Mouse (Mus musculus) left cerebral cortex, adult 8-10 months (tissue): ENCODE results near the gene Ncapd2. TPM values are rescaled to one million over a fixed set of nuclear protein-coding genes. Genes with fewer than 3 reads are reported as not detected.

Source experiments
- DNase-seq, 2 experiments: peaks; one replicate each; pipeline ENCODE4 v3.0.0; 2022; ENCODE audit warnings: low spot score in 2 of 2
- total RNA-seq, 4 experiments: library from RNA; stranded (reverse); gene quantifications; 2 replicates each; pipeline ENCODE4 v1.2.4; 2022

The Ncapd2 gene
- total RNA-seq, 4 experiments from 2014 or later = 25.9 to 32.9 (median 30.5) TPM

DNA sequence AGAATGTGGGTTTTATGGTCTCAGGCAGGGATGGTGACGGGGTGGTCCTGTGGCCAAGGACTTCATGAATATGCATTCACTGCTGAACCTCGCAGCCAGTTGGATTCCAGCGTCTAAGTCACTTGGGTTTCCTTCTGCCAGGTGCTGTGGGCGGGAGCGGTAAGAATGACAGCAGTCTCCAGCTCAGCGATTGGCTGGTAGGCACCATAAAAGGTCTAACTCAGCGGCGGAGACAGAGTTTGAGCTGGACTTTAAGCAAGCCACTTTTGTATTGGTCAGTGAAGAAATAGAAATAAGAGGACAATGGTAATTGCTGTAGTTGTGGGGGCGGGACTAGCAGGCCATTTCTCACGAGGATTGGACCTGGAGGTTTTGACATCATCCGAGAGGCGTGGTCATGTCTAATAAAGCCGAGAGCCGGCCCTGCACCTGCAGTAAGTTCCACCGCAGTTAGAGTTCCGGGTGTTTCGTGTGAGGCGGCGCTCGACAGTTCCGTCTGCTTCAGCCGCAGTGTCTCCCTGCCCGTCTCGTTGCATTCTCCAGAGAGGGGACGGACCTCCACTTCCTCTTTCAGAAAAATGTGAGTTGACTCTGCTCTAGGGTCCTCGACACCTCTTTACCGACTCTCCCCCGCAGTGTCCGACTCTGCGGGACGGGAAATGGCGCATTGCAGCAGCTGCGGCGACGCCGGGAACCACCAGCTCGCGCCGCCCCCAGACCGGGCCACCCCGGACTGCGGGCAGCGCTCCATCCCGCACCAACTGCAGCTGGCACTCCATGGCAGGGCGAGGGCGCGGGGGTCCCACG, 23.9 kb upstream of the Ncapd2 start, which contains the start of gene Vamp1:
TSS of gene Vamp1 (plus strand) at position 404 of the 807 bp plus-strand sequence.
- DNase-seq = peak; percentile 97 to 98

DNA sequence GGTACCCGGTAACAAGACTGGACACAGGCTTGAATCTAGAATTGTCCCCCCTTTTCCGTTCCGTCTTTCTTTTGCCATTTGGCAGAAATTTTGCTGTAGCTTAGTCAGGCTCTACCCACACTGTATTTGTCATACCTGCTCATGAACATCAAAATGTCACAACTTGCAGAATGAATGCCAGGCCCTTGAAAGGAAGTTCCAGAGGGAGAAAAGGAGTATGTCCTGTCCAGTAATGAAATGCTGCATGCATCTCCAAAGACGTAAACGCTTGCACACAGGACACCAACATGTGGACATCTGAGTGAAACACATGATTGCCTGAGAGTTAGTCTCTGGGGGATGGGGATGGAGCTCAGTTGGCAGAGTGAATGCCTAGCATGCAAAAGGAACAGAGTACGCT, 22.2 kb upstream of the Ncapd2 start:
- DNase-seq = no peak

DNA sequence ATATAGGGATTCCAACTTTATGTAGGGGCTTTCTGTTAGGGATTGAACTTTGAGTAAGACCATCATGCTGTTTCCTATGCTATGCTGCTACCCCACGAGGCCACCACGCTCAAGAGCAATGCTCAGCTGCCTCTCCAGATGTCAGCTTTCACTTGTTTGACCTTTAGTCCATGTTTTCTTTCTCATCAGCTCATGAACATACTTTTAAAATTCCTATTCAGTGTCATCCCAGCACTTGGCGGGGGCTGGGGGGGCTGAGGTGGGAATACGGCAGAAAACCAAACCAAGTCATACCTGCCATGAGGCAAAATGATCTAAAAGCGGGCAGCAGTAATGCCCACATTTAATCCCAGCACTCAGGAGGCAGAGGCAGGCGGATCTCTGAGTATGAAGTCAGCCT, 21.6 kb upstream of the Ncapd2 start:
- no peak for DNase-seq

DNA sequence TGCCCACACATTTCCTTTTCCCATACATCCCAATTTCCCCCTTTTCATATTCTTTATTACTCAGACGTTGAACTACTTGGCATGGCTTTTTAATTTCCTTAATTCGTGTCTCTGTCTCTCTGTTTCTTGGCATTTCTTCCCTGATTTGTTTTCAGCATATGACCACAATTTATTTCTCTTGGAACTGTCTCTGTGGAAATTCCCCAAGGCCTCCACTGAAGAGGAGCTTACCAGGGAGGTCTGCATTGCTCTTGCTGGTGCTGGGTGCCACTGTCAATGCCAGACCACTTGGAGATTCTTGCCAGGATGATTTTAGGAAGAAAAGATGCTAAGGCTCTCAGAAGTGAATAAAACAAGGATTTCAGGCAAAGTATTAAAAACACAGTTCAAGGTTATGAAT, 21.1 kb upstream of the Ncapd2 start:
- DNase-seq = no peak

DNA sequence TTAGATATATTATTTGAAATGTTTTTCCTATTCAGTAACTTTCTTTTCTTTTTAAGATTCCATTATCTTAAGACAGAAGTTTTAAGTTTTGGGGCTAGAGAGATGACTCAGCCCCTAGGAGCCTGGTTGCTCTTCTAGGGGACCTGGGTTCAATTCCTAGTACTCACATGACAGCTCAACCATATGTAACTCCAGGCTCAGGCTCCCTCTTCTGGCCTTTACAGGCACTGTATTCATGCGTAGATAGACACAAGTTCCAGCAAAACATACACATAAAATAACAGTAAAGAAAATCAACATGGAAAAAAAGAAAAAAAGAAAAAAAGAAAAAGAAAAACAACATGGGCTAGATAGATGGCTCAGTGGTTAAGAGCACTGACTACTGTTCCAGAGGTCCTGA, 18.9 kb upstream of the Ncapd2 start:
- no peak for DNase-seq

DNA sequence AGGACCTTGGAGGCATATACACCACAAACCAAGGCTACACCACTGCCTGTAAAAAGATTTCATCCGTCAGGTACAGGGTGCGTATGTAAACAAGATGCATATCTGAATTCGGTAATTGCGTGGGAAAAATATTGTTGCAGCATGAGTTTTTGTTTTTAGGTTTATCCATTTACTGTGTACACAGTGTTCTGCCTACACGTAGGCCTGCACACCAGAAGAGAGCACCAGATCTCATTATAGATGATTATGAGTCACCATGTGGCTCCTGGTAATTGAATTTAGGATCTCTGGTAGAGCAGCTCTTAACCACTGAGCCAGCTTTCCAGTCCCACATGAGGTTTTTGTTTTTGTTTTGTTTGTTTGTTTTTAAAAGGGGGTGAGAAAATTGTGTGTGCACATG, 5.7 kb upstream of the Ncapd2 start:
- DNase-seq = no peak

DNA sequence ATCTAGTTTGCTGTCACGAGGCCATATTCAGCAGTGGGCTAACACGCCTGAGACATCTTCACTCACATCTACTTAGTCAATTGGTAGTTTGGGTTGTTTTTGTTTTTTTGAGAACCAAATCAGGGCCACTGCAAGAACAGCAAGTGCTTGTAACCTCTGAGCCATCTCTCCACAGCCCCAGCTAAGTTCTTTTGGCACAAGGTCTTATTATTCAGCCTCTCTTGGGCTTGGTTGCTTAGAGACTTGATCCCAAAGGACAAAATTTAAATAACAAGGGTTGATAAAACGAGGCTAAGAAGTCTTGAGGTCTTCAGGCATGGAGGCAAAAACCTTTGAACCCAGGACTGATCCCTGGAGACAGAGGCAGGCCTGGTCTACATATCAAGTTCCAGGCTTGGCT, 4.8 kb upstream of the Ncapd2 start:
- DNase-seq = no peak

DNA sequence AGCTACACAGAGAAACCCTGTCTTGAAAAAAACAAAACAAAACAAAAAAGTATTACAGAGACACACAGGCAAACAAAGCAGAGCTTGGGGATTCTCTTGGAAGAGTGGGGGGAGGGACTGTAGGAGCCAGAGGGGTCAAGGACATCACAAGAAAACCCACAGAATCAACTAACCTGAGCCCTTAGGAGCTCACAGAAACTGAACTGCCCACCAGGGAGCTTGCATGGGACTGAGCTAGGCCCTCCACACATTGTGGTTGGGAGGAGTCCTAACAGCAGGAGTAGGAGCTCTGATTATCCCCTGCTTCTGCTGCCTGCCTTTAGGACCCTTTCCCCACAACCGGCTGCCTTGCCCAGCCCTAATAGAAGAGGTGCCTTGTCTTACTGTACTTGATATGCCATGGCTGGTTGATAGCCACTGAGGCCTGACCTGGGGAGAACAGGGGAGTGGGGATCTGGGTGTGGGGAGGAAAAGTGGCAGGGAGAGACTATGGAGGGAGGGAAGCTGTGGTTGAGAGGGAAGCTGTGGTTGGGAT, 4.1 kb upstream of the Ncapd2 start:
- no peak for DNase-seq

DNA sequence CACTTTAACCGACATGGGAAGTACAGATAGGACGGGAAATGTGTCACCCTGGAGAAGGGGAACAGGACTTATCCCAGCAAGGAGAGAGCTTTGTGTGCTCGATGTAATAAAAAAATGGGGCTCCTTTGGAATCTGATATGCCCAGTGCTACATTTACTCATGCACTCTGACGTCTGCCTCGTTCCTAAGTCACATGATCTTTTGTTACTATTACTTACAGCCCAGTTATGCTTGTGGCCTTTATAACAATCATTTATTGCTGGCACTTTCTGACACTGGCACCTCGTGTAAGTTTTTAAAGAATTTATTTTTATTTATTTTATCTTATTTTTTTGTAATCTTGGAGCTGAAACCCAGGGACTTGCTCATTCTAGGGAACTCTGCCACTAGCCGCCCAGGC, 1.9 kb upstream of the Ncapd2 start:
- no peak for DNase-seq

DNA sequence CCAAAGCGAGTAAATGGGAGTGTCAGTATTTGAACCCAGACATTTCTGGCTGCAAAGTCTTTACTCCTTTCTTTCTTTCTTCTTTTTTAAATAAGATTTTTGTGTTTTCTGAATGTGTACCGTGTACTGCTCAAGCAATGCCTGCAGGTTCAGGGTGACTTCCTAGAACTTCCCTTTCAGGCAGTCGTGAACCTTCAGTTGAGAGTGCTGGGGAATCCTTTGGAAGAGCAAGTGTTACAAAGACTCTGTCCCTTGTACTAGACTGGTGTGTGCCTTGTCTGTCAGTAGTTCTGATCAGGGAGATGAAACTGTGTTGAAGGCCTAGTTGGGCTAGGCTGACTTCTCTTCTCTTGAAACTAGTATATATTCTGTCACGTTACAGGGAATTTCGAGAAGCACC, 1.3 kb upstream of the Ncapd2 start:
- DNase-seq = no peak

DNA sequence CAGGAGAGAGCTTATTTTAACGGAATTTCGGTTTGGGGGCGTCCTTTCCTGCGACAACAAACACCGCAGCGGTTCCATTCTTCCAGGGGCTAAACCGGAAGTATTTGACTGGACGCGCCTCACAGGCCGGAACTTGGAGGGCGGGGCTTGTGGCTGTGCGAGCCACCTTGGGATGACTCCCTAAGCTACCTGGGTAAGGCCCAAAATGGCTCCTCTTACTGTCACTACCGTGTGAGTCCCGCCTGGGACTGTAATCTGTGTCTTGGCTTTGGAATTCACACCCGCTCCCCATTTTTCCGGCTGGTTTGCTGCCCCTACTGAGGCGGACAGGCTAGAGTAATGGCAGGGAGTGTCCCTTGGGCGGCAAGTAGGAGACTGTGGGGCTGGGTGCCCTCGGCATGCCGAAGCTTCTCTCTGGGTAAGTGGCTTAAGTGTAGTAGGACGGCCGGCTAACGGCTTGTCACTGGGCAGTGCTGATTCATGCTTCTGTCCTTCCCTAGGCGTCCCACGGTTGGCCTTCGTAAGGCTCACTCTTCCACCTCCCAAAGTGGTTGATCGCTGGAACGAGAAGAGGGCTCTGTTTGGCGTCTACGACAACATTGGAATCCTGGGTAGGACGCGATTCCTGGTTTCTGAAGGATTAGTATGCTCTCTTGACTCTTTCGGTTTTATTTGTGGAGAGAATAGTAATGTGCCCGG, 664 bp upstream of the Ncapd2 start:
- DNase-seq = peak; percentile 83 to 91

DNA sequence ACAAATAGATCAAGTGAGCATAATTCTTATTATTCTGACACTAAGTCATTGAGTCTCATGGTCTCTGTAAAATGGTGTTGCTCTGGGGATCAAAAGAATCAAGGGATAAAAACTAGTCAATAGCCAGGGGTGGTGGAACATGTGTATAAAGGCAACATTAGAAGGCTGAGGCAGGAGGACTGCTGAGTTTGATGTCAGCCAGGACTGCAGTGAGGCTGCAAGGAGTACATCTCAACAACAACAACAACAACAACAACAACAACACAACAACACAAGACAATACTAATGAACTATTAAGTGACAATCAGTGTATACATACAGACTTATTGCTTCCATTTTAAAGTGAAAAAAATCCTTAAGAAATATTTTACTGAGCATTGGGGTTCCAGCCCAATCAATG, 685 bp downstream of the Ncapd2 start:
- DNase-seq = no peak

DNA sequence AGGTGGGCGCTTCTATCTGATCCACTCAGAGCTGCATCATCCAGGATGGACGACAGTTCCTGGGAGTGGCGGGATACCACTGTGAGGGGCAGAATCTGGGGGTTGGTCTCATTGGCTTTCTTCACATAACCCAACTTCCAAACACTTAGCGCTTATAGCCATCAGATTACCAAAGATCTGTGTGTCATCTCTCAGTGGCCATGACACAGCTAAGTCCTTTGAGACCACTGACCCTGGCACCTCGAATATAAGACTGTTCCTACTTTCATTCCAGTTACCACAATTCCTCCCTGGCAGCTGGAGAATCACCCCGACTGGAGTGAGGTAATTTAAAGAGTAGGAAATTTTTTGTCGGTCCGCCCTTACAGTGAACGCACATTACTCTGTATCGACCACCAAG, 5.3 kb downstream of the Ncapd2 start:
- DNase-seq = no peak

DNA sequence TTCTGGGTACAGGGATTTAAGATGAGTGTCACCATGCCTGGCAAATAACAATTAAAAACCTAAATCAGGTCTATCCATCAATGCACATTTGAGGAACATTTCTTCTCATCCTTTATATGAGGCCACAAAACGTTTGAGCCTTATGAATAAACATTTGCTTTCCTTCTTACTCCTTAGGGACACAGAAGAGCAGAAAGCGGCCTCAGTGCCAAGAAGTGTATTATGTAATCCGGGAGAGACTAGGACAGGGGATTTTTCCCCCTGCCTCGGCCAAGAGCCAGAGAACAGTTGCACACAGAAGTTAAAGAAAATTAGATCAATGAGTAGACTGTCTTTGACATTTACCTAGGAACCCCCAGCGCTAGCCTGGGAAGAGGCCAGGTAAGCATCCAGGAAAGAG, 9.4 kb downstream of the Ncapd2 start:
- DNase-seq = no peak

DNA sequence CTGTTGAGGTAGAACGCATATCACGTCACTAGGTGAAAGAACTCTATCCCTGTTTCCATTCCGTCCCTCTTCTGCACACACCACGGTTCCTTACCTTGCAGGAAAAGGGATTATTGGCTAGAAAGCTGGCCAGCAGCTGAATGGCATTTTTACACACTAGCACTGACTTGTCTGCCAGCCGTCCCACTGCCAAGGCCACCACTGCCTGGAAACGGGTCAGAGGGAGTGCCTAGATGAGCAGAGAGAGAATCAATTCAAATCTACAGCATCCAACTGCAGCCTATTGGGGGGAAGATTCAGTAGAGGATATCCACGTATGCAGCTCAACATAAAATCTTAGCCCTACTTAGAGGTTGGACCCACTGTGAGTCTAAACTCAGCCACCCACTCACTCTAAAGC, 11.9 kb downstream of the Ncapd2 start:
- DNase-seq = no peak

DNA sequence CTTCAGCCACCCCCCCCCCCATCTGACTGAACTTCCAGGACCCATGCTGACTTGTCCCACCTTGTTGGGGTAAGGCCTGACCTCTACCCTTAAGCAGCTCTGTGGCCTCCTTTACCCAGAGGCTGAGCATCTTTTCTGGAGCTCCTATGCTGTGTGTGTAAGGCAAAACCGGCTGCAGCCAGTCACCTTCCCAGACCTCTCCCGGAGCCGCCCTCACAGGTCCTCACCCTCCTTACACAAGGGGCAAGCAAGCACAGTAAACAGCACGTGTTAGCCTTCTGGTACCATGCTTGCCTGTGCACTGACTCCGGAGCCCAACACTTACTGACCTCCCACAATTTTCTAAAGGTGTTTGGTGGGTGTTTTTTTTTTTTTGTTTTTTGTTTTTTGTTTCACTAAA, 16.0 kb downstream of the Ncapd2 start:
- no peak for DNase-seq

DNA sequence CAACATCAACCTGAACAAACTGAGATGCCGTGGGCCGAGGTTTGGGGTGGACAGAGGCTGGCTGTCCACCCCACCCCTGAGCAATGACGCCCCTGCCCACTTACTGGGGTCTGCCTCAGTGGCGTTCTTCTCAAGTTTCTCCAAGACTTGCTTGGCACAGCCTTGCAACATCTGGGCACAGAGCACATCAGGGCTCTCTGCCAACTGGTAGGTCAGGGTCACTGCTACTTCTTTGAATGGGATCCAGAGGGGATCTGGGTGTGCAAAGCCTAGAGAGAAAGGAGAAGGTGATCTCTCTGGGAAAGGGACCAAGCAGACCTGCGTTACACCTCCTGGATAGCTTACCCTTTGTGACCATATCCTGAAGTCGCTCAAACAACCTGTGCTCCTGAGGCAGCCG, 18.2 kb downstream of the Ncapd2 start:
- DNase-seq = no peak

DNA sequence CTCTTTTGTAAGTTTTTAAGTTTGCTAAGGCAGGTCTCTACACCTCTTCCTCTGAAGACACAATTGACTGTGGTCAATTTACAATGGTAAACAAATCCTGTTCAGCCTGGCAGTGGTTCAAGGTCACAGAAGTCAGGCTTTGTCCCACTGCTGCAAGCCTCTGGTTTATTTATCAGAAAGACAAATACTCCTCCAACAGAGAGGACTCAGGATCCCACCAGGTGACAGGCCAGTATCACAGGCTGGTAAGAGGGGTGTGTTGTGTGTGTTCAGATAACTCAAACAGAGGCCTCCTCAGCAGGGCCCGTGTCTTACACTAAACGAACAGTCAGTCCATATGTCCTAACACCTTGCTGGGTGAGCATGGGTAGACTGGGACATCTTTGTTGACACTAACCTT, 19.0 kb downstream of the Ncapd2 start:
- no peak for DNase-seq

DNA sequence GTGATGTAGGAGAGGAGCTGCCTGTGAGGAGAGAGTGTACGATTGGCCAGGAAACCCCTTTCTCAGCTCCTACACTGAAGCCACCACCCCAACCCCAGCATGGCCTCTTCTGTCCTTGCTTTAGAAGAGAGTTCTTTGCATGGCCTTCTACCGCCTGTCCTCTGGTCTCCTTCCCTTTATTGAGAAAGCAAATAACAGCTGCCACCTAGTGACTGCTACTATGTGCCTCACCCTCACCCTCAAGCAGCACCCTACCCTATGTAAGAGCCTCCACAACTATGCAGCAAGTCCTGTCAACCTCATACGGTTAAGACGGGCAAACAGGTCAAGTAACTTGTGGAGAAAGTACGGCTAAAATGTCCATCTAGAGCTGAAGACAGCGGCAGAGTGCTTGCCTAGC, 21.3 kb downstream of the Ncapd2 start:
- DNase-seq = no peak

DNA sequence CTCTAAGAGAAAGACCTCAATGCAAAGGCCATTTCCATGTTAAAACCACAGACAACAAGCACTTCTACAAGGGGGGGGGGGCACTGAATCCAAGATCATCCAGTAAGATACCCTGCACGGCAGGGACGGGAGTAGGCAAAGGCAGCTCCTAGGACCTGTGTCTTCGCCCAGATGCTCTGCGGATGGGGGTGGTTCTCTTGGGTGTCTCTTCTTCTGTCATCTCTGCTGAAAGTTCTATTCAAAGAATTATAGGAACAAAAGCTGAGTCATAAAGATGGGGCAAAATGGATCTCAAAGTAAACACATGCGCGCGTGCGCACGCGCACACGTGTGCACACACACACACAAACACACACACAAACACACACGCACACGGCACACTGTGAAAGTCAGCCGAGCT, 23.4 kb downstream of the Ncapd2 start:
- DNase-seq = peak in 1 of 2 experiments; percentile 66

DNA sequence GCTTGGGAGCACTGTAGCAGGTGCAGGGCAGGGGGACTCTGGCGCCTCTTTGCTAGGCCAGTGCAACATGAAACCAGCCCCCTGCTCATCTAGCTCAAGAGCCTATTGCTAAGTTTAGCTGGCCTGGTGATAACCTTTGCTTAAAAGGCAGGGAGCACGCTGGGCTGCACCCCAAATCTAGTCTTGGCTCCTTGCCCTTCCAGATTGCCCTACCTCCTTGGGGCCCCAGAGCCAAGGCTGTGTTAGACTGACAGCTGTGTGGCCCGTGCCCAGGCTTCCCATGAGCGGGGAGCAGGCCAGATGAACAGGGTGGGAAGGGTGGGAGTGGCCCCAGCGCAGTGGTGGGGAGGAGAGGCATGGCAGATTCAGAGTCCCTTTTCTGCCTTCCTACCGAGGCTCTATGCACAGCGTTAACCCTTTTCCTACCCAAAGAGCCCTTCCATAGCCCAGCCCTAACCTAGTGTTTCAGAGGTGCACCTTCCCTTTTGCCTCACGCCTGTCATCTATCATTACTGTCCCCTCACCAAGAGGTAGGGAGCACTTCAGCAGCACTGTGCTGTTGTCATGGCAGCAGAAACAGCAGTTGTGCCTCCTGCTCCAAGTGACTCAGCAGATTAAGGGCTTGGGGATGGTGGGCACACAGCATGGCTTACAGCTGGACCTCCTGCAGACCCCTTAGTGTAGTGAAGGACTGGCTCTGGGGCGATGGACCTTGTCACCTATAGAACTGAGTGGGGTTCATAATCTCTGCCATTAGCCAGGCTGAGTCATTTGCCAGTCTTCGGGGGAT, 24.4 kb downstream of the Ncapd2 start:
- peak; percentile 50 to 65 for DNase-seq
